Mouse (Mus musculus): ENCODE data around the gene Rtel1.

Rtel1 gene

GRCm38 (mm10) chr2:181390136-181390870 is 70.8 kb downstream of the Rtel1 start:
- no peak for DNase-seq (ENCODE audit: low read depth)

- no peak for DNase-seq (ENCODE audit: low read depth)
Observed at GRCm38 (mm10) chr2:181391022-181391421, 71.5 kb downstream of the Rtel1 start.

GRCm38 (mm10) chr2:181391541-181391940 is 72.0 kb downstream of the Rtel1 start:
- no peak for DNase-seq (ENCODE audit: low read depth)

GRCm38 (mm10) chr2:181392600-181393213 is 73.2 kb downstream of the Rtel1 start:
- DNase-seq (ENCODE audit: low read depth) = peak; percentile 36

- no peak for DNase-seq (ENCODE audit: low read depth)
Observed at GRCm38 (mm10) chr2:181394086-181394485, 74.5 kb downstream of the Rtel1 start.

GRCm38 (mm10) chr2:181397207-181397761 is 77.7 kb downstream of the Rtel1 start:
- DNase-seq (ENCODE audit: low read depth) = no peak

GRCm38 (mm10) chr2:181401497-181401896 is 82.0 kb downstream of the Rtel1 start:
- no peak for DNase-seq (ENCODE audit: low read depth)

GRCm38 (mm10) chr2:181403722-181404121 is 84.2 kb downstream of the Rtel1 start:
- no peak for DNase-seq (ENCODE audit: low read depth)
